Mouse (Mus musculus): Measurements from ENCODE around the gene Fgf22.

The Fgf22 gene

GRCm38 (mm10) chr10:79792339-79793040 lies 37.6 kb downstream of the Fgf22 start:
- DNase-seq (ENCODE audit: low spot score in 2 of 2): no peak

- DNase-seq (ENCODE audit: low spot score in 2 of 2): peak; percentile 44 to 76
These were observed 38.3 kb downstream of the Fgf22 start, which contains the start of gene Palm for GRCm38 (mm10) chr10:79793051-79793737. Gene Palm, plus strand, starts transcription at chr10:79793572.

GRCm38 (mm10) chr10:79793738-79794490 lies 39.0 kb downstream of the Fgf22 start:
- no peak for DNase-seq (ENCODE audit: low spot score in 2 of 2)

GRCm38 (mm10) chr10:79794491-79794931 lies 39.6 kb downstream of the Fgf22 start:
- peak; percentile 48 to 80 for DNase-seq (ENCODE audit: low spot score in 2 of 2)

- no peak for DNase-seq (ENCODE audit: low spot score in 2 of 2)
These were observed 41.0 kb downstream of the Fgf22 start for GRCm38 (mm10) chr10:79795905-79796304.

- DNase-seq (ENCODE audit: low spot score in 2 of 2): no peak
These were observed 42.5 kb downstream of the Fgf22 start for GRCm38 (mm10) chr10:79797326-79797725.

GRCm38 (mm10) chr10:79798289-79798928 lies 43.5 kb downstream of the Fgf22 start:
- DNase-seq (ENCODE audit: low spot score in 2 of 2): no peak

- DNase-seq (ENCODE audit: low spot score in 2 of 2): no peak
These were observed 45.6 kb downstream of the Fgf22 start for GRCm38 (mm10) chr10:79800508-79800907.

- DNase-seq (ENCODE audit: low spot score in 2 of 2): no peak
These were observed 47.0 kb downstream of the Fgf22 start for GRCm38 (mm10) chr10:79801837-79802236.

- DNase-seq (ENCODE audit: low spot score in 2 of 2): peak in 1 of 2 experiments; percentile 72
These were observed 47.6 kb downstream of the Fgf22 start for GRCm38 (mm10) chr10:79802331-79802971.

- no peak for DNase-seq (ENCODE audit: low spot score in 2 of 2)
These were observed 48.9 kb downstream of the Fgf22 start for GRCm38 (mm10) chr10:79803716-79804323.

- no peak for DNase-seq (ENCODE audit: low spot score in 2 of 2)
These were observed 50.8 kb downstream of the Fgf22 start for GRCm38 (mm10) chr10:79805636-79806035.

GRCm38 (mm10) chr10:79806331-79806730 lies 51.5 kb downstream of the Fgf22 start:
- DNase-seq (ENCODE audit: low spot score in 2 of 2): no peak

- DNase-seq (ENCODE audit: low spot score in 2 of 2): no peak
These were observed 52.1 kb downstream of the Fgf22 start for GRCm38 (mm10) chr10:79806972-79807371.

GRCm38 (mm10) chr10:79807826-79808225 lies 53.0 kb downstream of the Fgf22 start:
- DNase-seq (ENCODE audit: low spot score in 2 of 2): no peak
